Mouse (Mus musculus): ENCODE data around the gene Nme1.

Nme1 gene

DNA sequence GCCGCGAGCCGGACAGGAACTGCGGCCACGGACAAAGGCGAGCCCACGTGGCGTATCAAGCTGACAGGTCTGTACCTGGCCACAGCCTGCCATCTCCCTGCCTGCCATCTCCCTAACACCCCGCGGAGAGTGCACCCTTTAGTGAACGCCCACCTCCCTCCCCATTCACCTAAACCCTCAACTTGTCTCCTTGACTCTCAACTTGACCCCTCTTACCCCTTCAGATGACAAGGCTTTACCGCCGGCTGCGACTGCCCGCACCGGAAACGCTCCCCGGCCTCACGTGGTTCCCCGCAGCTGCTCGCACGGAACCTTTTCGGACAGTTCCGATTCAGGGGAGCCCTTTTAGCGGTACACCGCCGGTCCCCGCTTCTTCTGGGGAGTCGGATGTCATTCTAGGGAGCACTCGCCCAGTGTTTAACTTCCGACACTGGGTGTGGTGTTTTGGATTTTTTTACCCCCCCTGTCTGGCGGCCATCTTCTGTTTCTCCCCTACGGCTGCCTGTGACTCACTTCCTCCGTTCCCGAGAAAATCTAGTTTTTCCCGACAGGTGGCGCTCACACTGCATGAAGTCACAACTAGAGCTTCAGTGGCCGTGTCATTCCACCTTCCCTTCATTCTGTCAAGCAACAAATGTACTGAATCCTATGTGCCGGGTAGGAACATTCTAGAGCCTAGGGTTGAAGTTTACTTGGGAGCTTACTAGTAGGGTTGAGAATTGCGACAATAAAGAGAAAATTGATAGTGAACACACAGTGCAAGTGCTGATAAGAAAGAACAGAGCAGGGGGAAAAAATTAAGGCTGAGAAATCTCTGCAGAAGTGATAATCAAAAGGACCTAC lies at the start of gene Nme1, which contains the start of gene Gm20390:
Gene Nme1, minus strand, starts transcription at position 517 of the 843 bp plus-strand sequence.
Gene Gm20390, minus strand, starts transcription at position 289 of the 843 bp plus-strand sequence.
- peak; percentile 99 for DNase-seq (ENCODE audit: low spot score)

DNA sequence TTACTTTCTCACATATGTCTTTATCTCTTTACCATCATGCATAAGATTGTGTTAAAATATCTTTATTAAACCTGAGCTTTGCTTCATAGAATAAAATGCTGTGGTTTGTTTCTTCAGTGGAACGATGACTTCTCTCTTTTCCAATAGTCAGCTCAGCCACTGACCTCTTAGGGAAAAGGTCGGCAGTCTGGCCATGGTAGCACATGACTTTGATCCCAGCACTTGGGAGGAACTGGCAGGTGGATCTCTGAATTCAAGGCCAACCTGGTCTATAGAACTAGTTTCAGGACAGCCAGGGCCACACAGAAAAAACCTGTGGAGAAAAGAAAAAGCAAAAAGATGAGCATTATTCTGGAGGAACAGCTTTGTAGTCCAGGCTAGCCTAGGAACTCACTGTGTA lies 35.0 kb upstream of the Nme1 start:
- DNase-seq (ENCODE audit: low spot score), result no peak

DNA sequence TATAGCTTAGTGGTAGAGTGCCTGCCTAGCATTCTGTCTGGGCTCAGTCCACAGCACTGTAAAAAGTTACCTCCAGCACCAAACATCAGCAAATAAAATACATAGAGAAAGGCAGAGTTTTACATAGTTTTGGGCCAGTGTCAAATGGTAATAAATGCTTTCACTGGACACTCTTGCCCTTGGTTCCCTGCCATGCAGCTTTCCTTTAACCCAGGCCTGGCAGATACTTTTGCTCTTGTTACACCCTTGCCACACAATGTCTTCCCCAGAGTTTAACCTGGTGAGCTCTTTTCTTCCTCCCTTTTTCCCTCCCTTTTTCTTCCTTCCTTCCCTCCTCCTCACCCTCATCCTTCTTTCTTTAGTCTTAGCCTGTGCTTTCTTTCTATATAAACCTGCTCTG lies 31.0 kb upstream of the Nme1 start:
- DNase-seq (ENCODE audit: low spot score), result no peak

DNA sequence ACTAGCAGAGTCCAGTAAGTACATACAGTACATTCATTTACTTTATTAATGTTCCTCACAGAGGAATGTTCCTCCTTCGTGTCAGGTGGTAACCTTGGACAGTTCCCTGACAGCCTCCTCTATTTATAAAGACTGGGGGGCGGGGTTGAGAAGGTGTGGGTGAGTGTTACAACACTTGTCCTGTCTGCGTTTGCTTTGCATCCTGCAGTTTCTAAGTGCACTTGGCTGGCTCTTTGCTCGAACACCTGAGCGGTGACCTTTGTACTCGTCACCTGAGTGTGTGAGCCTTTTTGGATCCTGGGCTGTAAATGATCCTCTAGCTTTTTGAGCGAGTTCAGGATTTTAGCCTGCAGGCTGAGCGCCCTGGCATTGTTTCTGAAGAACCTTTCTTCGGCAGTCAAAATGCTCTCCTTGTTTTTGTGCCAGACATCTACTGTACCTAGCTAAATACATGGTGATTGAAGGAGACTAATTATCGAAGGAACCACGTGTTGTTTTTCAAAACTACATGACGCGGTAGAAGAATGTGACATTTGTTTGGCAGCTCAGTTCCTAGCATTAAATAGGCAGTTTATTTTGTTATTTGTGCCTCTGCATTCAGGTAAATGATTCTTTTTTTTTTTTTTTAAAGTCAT lies 28.9 kb upstream of the Nme1 start:
- DNase-seq (ENCODE audit: low spot score), result peak; percentile 7

DNA sequence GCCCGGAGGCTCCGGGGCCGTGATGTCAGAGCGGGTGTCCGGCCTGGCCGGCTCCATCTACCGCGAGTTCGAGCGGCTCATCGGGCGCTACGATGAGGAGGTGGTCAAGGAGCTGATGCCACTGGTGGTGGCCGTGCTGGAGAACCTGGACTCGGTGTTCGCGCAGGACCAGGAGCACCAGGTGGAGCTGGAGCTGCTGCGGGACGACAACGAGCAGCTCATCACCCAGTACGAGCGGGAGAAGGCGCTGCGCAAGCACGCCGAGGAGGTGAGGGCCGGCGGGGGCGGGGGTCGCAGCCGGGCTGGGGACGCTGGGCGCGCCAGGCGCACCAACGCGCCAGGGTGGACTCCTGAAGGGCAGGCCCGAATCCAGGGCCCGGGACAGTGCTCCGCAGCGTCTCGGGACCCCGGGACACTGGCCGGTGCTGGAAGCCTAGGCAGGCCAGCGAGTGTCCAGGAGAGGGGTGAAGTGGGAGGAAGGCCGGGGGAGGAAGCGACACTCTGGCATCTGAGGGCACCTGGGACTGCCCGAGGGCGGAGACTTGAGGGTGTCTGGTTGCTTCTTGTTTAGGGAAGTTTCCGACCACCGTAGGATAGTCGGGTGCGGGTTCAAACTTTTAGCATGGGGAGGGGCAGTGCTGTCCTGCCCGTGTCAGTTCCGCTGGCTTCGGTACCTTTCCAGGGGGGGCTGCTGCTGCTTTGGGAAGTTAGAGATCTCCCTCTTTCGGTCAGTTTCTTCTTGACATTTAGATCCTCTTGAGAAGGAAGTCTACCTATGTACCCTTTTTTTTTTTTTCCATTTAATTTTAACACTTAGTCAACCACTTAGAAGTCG lies 28.2 kb upstream of the Nme1 start:
- DNase-seq (ENCODE audit: low spot score), result peak; percentile 30

DNA sequence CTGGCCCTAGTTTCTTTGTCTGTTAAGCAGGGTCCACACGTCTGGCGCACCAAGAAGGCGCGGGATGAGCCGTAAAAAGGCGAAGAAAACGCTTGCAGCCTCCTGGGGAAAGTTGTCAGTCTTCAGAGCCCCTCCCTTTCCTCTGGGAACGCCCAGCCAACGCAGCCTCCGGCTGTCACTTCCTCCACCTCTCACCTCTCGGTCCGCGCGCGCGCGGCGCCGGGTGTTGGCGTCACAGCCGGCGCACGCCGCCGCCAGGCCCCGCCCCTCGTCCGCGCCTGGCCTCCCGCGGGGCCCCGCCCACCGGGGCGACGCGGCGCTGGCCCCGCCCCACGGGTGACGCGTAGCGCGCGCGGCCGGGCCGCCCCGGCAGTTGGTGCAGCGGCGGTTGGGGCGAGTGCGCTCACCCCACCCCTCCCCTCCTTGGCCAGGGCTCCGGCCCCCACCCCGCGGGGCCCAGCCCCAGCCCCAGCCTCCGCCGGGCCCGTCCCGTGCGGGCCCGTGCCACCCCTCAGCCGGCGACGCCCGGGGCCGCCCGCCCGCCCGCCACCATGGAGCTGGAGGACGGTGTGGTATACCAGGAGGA lies 27.5 kb upstream of the Nme1 start, which contains the start of gene Spag9:
Gene Spag9, plus strand, starts transcription at position 372 of the 586 bp plus-strand sequence.
- peak; percentile 93 for DNase-seq (ENCODE audit: low spot score)

DNA sequence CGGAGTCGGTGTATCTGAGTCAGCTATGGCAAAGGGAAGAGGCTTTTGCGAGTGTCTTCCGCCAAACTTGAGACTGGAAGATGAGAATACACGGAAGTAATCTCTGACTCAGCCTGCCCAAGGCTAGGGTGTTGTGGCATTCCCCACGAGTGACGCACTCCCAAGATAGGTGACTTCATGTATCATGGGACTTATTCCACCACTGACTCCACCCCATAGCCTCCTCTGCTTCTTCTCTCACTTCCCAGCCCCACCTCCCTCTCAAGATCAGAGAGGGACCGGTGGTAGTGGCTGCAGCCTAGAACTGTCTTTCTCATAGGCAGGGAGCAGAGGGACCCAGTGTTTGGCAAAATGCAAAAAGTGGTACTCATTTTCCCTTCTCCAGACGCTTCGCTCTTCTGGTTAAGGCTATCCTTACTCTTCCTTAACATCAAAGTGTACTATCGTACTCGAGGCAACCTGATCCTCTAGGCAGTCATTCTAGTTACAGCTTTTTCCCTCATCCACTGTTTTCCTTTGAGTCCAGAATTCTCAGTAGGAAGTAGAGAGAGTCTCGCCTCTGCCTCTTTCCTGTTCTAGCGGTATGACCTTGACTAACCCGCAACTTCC lies 26.9 kb upstream of the Nme1 start:
- DNase-seq (ENCODE audit: low spot score), result peak; percentile 81

DNA sequence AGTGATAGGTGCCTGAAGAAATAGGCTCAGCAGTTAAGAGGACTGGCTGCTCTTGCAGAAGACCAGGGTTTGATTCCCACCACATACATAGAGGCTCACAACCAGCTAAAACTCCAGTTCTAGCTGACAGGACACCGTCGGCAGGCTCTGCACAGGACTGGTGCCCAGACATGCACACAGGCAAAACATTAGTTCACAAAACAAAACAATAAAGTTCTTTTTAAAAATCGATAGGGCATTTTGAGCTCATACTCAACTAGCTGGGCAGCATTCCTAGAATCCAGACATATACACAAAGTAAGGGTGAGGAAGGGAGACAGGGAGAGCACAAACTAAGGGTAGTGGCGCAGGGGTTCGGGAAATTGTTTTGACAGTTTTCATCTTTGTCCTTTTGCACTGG lies 26.2 kb upstream of the Nme1 start:
- DNase-seq (ENCODE audit: low spot score), result no peak

DNA sequence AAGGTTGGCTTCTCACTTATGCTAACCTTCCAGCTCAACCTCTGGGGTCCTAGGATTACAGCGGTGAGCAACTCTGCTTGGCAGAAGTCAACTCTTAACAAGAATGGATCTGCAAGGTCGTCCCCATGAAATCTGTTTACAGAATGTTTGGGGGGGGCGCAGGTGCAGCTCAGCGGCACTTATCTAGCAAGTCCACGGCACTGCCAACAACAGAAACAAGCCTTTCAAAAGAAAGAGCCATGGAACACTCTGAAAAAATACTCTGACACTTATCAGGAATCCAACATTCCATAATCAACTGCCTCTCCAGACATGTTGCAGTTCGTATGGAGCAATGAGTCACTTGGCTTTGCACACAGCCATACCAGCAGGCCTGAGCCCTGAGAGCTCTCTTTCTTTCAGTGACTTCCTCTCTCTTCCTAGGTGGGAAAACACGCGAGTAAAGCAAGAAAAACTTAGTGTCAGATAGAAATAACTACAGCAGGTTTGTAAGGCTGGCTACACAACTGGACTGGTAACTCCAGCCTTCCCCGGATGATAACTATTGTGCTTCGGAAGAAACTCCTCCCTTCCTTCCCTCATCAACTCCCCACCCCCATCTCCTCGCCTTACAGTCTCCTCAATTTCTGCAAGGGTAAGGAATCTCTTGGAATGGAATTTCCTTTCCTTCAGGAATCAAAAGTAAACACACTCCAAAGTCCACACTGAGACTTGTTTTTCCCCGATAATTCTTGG lies 20.2 kb upstream of the Nme1 start:
- no peak for DNase-seq (ENCODE audit: low spot score)

DNA sequence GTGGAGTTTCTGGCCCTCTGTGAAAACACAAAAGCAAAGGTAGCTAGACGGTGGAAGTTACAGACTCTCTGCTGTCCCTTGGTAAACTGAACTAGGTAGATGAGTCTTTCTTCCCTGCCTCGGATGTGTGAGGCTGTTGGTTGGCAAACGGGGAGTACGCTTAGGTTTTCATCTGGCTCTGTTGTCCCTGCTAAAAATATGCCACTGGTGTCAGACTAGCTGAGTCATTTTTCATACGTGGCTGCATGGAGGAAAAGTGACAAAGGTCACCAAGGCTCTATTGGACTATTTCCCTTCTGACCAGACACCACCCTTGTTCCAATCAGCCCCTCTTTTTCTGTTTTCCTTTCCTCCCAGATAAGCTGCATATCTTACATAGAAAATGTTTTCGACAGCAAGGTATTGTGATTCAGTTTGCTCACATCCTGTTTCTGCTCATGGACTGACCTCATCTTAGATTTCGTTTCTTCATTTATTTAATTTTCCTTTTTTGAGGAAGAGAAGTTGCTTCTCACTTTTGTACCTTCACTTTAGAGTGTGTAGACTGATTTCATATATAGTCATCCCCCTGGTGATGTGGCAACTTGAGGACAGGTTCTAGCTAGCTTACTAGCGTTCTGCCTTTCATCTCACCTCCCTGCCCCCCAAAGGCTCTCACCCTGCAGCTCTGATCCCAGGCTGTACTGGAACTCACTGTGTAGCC lies 19.5 kb upstream of the Nme1 start:
- DNase-seq (ENCODE audit: low spot score), result no peak

DNA sequence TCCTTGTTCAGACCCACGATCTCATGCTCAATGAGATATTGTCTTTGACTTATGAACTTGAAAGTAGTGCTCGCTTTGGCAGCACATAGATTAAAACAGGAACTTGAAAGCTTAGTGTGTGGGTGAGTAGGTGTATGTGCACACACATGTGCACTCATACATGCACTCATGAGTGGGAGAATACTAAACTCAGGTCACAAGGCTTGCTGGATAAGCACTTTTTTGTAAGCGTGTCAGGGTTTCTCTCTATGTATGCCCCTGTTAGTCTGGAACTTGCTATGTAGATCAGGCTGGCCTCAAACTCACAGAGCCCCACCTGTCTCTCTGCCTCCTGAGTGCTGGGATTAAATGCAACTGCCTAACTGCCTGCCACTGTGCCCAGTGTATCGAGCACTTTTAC lies 18.7 kb upstream of the Nme1 start:
- no peak for DNase-seq (ENCODE audit: low spot score)

DNA sequence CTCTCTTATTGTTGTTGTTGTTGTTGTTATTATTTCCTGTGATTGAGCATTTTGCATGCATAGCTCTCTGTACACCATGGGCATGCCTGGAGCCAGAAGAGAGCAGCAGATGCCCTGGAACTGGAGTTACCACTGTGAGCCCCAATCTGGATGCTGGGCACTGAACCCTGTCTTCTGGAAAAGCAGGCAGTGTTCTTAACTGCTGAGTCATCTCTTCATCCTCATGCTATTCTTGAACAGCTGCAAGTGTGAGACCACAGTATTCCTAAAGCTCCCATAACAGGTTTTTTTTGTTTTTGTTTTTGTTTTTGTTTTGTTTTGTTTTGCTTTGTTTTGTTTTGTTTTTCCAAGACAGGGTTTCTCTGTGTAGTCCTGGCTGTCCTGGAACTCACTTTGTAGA lies 18.0 kb upstream of the Nme1 start:
- DNase-seq (ENCODE audit: low spot score), result no peak

DNA sequence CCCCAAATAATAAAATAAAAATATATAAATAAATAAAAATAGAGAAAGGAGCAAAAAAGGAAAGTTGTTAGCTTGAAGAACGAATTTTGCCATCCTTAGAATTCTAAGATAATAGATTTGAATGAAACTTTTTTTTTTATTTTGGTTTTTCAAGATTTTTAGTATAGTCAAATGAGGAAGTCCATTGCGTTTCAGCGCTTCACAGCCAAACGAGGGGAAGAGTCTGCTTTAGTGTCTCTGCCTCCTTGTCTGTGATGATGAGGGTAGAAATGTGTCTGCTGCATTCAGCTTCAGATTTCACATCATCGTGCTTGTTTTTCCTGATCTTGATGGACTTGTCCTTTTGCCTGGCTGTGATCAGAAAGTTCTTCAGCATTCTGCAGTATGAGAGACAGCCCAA lies 16.9 kb upstream of the Nme1 start:
- no peak for DNase-seq (ENCODE audit: low spot score)

DNA sequence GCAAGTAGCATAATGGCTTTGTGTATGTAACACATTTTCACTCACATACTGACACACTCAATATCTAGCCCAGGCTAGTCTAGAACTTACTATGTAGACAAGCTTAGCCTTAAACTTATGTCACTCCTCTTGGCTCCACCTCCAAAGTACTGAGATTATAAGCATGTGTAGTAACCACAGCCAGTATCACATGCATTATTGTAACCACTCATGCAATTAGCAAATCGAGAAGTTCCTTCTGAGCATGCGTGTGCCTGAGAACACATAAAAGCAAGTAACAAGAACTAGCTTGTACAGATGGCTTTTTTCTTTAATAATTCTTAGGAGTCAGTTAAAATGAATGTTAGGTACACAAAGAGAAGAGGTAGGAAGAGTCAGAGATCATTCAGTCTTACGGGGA lies 16.3 kb upstream of the Nme1 start:
- DNase-seq (ENCODE audit: low spot score), result no peak

DNA sequence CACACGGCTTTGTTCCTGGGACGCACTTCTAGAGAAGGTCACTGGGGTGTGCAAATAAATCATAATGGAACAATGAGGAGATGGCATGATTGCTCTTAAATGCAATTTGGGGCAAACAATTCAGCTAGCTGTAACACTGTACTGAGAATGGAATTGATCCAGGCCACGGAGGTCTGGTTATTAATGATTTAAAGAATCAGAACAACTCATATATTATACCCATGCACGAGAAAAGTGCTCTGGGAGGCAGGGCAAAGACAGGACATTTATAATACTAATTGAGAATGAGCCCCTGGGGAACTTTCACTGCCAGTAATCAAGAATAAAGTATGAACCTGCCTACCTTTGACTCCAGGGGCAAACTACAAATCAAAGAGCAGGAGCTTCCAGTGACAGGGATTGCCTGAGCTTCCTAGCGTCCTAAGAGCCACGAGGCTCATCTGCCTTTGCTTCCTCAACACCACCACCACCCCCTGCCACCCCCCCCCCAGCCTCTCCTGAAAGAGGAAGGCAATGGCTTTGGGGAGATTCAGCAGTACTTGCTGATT lies 11.3 kb upstream of the Nme1 start:
- no peak for DNase-seq (ENCODE audit: low spot score)

DNA sequence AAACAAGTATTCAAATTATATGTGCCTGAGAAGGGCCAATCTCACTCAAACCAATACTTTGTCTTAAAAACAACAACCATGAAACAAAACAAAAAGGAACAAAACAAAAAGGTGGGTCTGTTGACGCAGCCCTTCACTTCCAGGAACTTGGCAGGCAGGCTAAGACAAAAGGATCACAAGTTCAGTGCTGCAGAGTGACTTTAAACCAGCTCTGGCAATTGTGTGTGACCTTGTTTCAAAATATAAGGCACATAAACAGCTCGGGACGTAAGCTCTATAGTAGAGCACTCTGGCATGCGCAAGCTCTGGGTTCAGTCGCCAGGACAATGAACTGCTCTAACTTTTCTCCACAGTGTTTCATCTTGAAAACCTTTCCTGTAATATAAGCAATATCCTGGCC lies 4.6 kb upstream of the Nme1 start:
- no peak for DNase-seq (ENCODE audit: low spot score)

DNA sequence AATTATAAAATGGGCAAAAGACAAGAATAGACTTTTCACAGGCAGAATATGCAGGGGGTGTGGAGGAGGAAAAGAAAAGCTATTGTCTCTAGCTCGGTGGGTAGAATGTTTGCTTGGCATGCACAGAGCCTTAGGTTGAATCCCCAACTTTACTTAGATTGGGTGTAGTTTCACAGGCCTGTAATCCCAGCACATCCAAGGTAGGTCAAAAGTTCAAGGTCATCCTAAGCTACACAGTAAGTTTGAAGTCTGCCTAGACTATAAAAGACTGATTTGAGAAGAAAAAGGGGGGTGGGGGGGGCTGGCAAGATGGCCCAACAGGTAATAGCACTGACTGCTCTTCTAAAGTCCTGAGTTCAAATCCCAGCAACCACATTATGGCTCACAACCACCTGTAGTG lies 1.5 kb upstream of the Nme1 start:
- DNase-seq (ENCODE audit: low spot score), result no peak

DNA sequence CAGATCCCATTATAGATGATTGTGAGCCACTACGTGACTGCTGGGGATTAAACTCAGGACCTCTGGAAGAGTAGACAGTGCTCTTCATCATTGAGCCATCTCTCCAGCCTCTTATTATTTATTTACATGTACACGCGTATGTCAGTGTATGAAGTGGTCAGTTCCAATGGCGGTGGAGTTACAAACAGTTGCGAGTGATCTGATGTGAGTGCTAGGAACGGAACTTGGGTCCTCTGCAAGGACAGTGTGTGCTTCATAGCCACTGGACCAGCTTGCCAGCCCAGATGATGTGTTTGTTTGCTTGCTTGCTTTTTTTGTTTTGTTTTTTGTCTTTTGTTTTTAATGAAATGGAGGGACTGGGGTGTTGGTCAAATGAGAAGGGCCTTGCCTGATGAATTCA lies 850 bp upstream of the Nme1 start:
- no peak for DNase-seq (ENCODE audit: low spot score)

DNA sequence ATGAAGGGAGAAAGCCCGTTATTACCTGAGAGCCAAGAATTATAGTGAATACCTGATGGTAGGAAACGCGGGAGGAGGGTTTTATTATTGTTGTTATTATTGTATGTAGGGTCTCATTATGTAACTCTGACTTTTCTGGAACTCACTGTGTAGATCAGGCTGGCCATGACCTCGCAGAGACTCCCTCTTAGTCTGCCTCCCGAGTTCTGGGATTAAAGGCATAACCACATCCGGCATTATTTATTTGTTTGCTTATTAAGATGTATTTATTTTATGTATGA lies 467 bp upstream of the Nme1 start:
- DNase-seq (ENCODE audit: low spot score), result no peak

DNA sequence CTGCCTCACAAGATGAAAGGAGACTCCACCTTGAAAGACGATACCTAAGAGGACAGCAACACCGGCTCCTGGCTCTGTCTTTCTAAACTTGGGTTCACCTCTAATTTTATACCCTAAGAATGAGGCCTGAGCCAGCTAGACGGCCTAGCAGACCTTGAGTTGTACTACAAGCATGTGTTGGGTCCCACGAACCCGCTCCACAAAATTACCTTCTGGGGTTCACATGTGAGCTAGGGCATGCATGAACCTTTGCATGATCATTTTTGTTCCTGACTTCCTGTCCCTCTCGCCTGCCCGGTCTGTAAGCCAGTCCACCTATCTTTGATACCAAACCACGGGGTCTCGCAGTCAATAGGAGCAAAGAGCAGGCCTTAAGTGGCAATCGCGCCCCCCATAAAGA lies 940 bp downstream of the Nme1 start:
- DNase-seq (ENCODE audit: low spot score), result no peak

Data from layer of hippocampus, adult 11-12 months (tissue).